Mouse (Mus musculus): ENCODE data around the gene Skint9.
"Not testable (repeated sequence)": the region's sequence is repeated elsewhere in the genome, so short reads cannot be mapped to it uniquely, and the experiment has no call there.

Skint9 gene

GRCm38 (mm10) chr4:112433885-112434284 is at the start of gene Skint9:
Skint9 (minus strand) TSS chr4:112433985.
- DNase-seq (ENCODE audit: low spot score in 2 of 2) = no peak

- no peak for DNase-seq (ENCODE audit: low spot score in 2 of 2)
Observed at GRCm38 (mm10) chr4:112432685-112433084, 1.1 kb downstream of the Skint9 start.

GRCm38 (mm10) chr4:112432223-112432622 is 1.6 kb downstream of the Skint9 start:
- DNase-seq (ENCODE audit: low spot score in 2 of 2) = no peak

- not testable (repeated sequence) for DNase-seq (ENCODE audit: low spot score in 2 of 2)
Observed at GRCm38 (mm10) chr4:112349111-112349510, 84.7 kb downstream of the Skint9 start.

All from urinary bladder, postnatal 4 days (tissue).